Mouse (Mus musculus) limb, embryonic 15.5 days (tissue): ENCODE data around the gene Cdt1. TPM values are rescaled to one million over a fixed set of nuclear protein-coding genes. Genes with fewer than 3 reads are reported as not detected.

ENCODE experiments used
- ATAC-seq: fragments of 200-750 bp; cut with Nextera tagmentation; 2 replicates; pipeline ENCODE4 v1.8.0; 2017; ENCODE audit warnings: low read depth, moderate TSS enrichment; ENCODE audit not compliant: insufficient number of reproducible peaks, low FRiP score, low TSS enrichment
- H3K27ac ChIP-seq: fragments of 300-500 bp; sonication (generic); 2 replicates; pipeline ENCODE4 v1.5.1; 2015; ENCODE audit warnings: moderate library complexity, mild to moderate bottlenecking, inconsistent platforms
- H3K27me3 ChIP-seq: fragments of 300-500 bp; sonication (generic); 2 replicates; pipeline ENCODE4 v1.6.1; 2015; ENCODE audit warnings: inconsistent platforms
- H3K36me3 ChIP-seq: fragments of 300-500 bp; sonication (generic); 2 replicates; pipeline ENCODE4 v1.6.1; 2015; ENCODE audit warnings: inconsistent platforms
- H3K4me1 ChIP-seq: fragments of 300-500 bp; sonication (generic); 2 replicates; pipeline ENCODE4 v1.6.1; 2015; ENCODE audit warnings: inconsistent platforms
- H3K4me2 ChIP-seq: fragments of 300-500 bp; sonication (generic); 2 replicates; pipeline ENCODE4 v1.6.1; 2015; ENCODE audit warnings: mild to moderate bottlenecking, inconsistent platforms
- H3K4me3 ChIP-seq: fragments of 300-500 bp; sonication (generic); 2 replicates; pipeline ENCODE4 v1.5.1; 2015; ENCODE audit warnings: mild to moderate bottlenecking, inconsistent platforms
- H3K9ac ChIP-seq: fragments of 300-500 bp; sonication (generic); 2 replicates; pipeline ENCODE4 v1.6.1; 2015; ENCODE audit warnings: inconsistent platforms
- H3K9me3 ChIP-seq: fragments of 300-500 bp; sonication (generic); 2 replicates; pipeline ENCODE4 v1.6.1; 2016; ENCODE audit warnings: inconsistent platforms
- WGBS: fragments of 180-500 bp; shearing (Covaris S2); methylation state at CpG from one replicate; pipeline ENCODE4 v1.1.7; 2015; 5-methylcytosine and 5-hydroxymethylcytosine counted together
- polyA plus RNA-seq: library from polyadenylated mRNA; unstranded; fragments of >200 nt; fragmentation: Nextera tagmentation; extraction: Ambion mirVana; gene quantifications from 2 replicates; pipeline ENCODE4 v1.2.1, GENCODE M21; 2015

Gene Cdt1
- 31.8 and 36.1 TPM in 2 replicates for polyA plus RNA-seq

DNA sequence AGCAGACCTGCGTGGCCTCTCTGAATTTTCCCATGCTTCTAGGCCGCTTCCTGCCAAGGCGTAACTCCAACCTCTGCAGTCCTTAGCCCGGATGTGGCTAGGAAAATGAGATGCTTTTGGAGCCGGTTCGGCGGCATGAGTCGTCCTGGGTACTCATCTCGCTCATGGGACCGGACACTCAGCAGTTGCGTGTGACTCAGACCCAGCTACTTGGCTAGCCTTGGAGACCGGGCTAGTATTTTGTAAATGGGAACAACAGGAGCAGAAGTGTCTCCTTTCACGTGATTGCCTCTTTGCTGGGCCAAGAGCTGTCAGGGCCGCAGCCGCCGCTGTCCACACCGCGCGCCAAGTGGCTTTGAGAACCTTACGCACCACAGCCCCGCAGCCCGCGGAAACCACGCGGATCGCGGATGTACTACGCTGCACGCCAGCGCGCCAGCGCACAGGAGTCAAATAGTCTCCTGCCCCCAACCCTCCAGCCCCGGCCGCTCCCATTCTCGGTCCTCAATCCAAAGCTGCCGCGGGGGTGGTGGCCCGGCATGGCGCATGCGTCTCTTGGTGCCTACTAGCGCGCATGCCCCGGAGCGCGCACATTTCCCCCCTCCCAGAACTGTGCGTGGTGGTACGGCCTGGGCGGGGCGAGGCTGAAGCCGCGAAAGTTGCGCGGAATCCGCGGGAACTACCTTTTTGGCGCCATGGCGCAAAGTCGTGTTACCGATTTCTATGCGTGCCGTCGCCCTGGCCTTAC is at the start of gene Cdt1:
Gene Cdt1, plus strand, starts transcription at position 655 of the 748 bp plus-strand sequence.
- peak; percentile 94 for ATAC-seq
- peak within 1 kb of the TSS; percentile 97 for H3K27ac ChIP-seq

DNA sequence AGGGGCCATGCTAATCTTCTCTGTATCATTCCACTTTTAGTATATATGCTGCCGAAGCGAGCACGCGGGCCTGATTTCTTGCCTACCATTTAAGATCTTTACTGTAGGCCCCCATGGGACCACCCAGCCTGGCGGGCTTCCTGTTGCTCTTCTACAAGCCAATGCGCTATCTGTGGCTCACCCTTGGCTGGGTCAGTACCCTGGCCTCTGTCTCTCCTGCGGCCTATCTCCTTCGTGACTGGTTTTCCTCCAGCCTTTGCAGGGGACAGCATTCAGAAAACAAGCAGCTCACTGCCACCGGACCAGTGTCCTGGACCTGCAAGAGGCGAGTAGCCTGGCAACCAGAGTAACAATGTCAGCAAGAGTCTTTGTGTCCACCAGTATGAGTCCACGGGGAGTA is 47.2 kb upstream of the Cdt1 start:
- no peaks in the 10 kb centered on the region for H3K27me3 ChIP-seq
- H3K9ac ChIP-seq, result no peak overlapping the region
- H3K9me3 ChIP-seq, result no peaks in the 10 kb centered on the region
- H3K4me1 ChIP-seq, result peaks cover 59% of the 10 kb centered on the region
- no peak overlapping the region for H3K27ac ChIP-seq
- ATAC-seq, result no peak
- H3K4me3 ChIP-seq, result no peak overlapping the region
- H3K36me3 ChIP-seq, result 0 out of 2 replicates have a peak, but pooled peaks cover 3% of the 10 kb centered on the region
- 78% methylated on average over 11 of the region's 11 CpGs for WGBS
- H3K4me2 ChIP-seq, result no peak overlapping the region

More for the DNA sequence above, at the start of gene Cdt1:
- Histone ChIP-seq H3K27me3 (no peaks in the 10 kb centered on the region), H3K36me3 (peaks cover 32% of the 10 kb centered on the region), H3K4me3 (peak within 1 kb of the TSS; percentile 87), H3K4me2 (peak within 1 kb of the TSS; percentile 85), H3K4me1 (peaks cover 31% of the 10 kb centered on the region), H3K9ac (peak within 1 kb of the TSS; percentile 97), H3K9me3 (no peaks in the 10 kb centered on the region)
- 0% methylated on average over 62 of the region's 62 CpGs for WGBS

DNA sequence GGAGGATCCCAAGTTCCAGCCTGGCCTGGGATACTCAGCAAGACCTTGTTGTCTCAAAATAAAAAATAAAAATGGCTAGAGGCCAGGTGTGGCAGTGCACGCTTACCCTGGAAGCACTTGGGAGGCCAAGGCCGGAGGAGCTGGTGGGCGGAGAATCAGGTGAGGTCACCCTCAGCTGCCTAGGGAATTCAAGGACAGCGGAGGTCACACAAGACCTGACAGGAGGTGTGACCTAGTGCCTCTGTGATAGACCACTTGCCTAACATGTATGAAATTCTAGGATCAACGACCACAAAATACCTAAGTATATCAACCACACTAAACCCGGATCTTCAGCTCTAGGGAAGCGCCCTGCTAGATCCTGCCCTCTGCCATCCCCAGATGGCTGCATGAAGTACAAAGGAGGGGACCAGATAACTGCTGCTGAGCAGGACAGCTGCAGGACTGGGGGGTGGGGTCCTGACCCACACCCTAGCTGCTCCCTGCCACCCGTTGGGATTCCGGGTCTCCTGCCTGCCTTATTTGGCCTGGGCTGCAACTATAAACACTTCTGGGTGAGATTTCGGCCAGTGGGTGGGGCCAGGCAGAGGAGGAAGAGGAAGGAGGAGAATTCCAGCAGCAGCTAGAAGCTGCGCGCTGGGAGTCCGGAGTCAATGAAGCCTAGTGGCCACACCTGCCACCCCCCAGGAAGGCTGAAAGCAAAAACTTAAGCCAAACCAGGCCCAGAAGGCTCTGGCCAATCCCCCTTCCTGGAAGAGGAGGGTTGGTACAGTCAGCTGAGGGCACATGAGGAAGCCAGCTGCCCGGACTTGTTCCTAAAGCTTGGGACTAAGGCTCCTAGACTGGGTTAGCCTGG is 44.8 kb upstream of the Cdt1 start:
- Histone ChIP-seq H3K27ac (peak overlapping the region; percentile 76), H3K4me3 (no peak overlapping the region), H3K9me3 (no peaks in the 10 kb centered on the region), H3K4me2 (peak overlapping the region; percentile 29), H3K9ac (no peak overlapping the region), H3K27me3 (no peaks in the 10 kb centered on the region), H3K4me1 (peaks cover 61% of the 10 kb centered on the region), H3K36me3 (peaks cover 2% of the 10 kb centered on the region; the same call in 1 of the 2 replicates)
- WGBS, result 39% methylated on average over 14 of the region's 14 CpGs
- no peak; the same call in 1 of the 2 replicates for ATAC-seq

DNA sequence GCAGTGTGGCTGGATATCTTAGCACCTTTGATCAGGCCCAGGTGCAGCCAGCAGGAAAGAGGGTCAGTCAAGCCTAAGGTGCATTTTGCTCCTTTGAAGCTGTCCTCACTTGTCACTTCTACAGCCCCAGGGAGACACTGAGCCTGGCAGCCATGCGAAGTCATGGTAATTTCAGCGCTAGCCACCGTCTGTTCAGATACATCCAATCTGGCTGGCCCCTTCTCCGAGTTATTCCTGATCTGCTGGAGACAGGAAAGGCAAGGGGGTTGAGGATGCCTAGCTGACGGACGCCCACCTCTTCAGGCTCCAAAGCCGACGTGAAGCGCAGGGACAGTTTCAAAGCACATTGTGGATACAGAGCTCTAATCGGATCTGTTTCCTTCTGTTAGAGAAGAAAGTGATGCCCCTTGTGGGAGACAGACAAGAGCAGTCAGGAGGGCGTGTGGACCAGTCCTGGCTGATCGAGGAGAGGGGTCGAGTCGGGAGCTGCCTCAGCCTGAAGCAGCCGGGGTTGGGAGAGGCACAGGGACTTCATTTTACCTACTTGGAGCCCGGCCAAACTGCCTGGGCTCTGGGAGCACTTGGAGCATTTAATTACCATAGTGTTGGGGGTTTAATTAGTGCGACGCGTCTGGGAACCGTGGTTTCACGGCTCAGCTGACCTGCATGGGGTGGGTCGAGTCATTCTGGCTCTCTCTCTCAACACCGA is 44.0 kb upstream of the Cdt1 start:
- peaks cover 3% of the 10 kb centered on the region; the same call in 1 of the 2 replicates for H3K36me3 ChIP-seq
- peaks cover 53% of the 10 kb centered on the region for H3K4me1 ChIP-seq
- no peaks in the 10 kb centered on the region for H3K9me3 ChIP-seq
- peak overlapping the region; percentile 29 for H3K4me2 ChIP-seq
- H3K9ac ChIP-seq, result no peak overlapping the region
- WGBS, result 10% methylated on average over 23 of the region's 23 CpGs
- H3K27me3 ChIP-seq, result no peaks in the 10 kb centered on the region
- H3K4me3 ChIP-seq, result no peak overlapping the region
- no peak for ATAC-seq
- H3K27ac ChIP-seq, result peak overlapping the region; percentile 76

DNA sequence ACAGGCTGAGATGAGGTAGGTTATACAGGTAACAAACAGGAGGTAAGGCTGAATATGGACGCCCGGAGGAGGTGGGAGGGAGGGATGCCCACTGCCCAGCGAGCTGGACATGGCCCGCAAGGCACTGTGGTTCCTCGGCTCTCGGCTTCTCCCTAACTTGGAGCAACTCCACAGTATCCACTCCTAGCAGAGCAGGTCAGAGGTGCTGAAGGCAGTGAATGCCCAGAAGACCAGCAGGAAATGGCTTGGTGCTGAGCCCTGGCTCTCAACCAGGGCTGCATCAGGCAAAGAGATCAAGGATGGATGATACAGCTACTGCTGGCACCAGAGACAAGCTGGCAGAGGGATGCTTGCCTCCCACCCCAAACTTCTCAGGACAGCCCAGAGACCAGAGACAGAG is 43.3 kb upstream of the Cdt1 start:
- 56% methylated on average over 6 of the region's 6 CpGs for WGBS
- ATAC-seq, result no peak
- 0 out of 2 replicates have a peak overlapping the region, but pooled peaks have one; percentile 40 for H3K27ac ChIP-seq
- H3K9ac ChIP-seq, result no peak overlapping the region
- H3K9me3 ChIP-seq, result no peaks in the 10 kb centered on the region
- H3K4me1 ChIP-seq, result peaks cover 52% of the 10 kb centered on the region
- no peaks in the 10 kb centered on the region for H3K27me3 ChIP-seq
- H3K4me3 ChIP-seq, result no peak overlapping the region
- no peak overlapping the region for H3K4me2 ChIP-seq
- H3K36me3 ChIP-seq, result peaks cover 3% of the 10 kb centered on the region; the same call in 1 of the 2 replicates

DNA sequence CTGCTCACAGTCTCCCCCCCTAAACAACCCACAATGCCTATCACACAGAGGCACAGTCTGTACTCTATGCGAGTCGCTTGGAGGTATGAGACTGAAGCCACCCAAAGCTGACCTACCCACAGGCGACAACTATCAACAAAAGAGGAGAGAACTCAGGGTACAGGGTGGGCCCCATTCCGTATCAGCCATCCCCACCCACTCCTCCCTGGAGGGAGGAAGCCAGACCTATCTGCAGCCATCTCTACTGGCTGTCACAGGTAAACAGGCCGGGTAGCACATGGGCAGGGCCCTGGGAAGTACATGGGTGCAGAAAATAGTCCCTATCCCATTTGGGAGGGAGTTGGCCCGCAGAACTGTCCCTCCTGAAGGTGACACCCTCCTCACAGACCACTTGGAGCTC is 42.8 kb upstream of the Cdt1 start:
- H3K4me3 ChIP-seq, result no peak overlapping the region
- H3K27ac ChIP-seq, result 0 out of 2 replicates have a peak overlapping the region, but pooled peaks have one; percentile 40
- H3K36me3 ChIP-seq, result peaks cover 3% of the 10 kb centered on the region; the same call in 1 of the 2 replicates
- H3K27me3 ChIP-seq, result no peaks in the 10 kb centered on the region
- peaks cover 49% of the 10 kb centered on the region for H3K4me1 ChIP-seq
- no peaks in the 10 kb centered on the region for H3K9me3 ChIP-seq
- no peak overlapping the region for H3K9ac ChIP-seq
- WGBS, result 67% methylated on average over 6 of the region's 6 CpGs
- H3K4me2 ChIP-seq, result no peak overlapping the region
- no peak for ATAC-seq

DNA sequence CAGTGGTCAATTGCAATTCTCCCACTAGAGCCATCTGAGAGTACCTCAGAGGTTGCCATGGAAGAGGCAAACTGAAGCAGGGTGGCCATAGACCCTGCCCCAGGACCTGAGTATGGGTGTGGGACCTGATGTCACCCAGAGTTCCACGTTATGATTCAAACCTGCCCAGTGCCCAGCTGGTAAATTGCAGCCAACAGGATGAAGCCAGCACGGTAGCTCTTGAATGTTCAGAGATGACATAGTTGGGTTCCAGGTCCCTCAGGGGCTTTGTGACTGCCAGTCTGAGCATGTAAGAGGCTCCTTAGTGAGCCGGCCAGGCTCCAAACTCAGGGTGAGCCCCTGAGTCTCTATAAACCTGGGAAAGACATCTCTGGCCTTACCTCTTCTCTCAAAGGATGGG is 41.7 kb upstream of the Cdt1 start:
- no peak for ATAC-seq
- WGBS, result 44% methylated on average over 3 of the region's 3 CpGs
- Histone ChIP-seq H3K4me2 (no peak overlapping the region), H3K4me3 (no peak overlapping the region), H3K27me3 (no peaks in the 10 kb centered on the region), H3K9ac (no peak overlapping the region), H3K9me3 (no peaks in the 10 kb centered on the region), H3K36me3 (peaks cover 3% of the 10 kb centered on the region; the same call in 1 of the 2 replicates), H3K27ac (peak overlapping the region; percentile 33; the same call in 1 of the 2 replicates), H3K4me1 (peaks cover 51% of the 10 kb centered on the region)

DNA sequence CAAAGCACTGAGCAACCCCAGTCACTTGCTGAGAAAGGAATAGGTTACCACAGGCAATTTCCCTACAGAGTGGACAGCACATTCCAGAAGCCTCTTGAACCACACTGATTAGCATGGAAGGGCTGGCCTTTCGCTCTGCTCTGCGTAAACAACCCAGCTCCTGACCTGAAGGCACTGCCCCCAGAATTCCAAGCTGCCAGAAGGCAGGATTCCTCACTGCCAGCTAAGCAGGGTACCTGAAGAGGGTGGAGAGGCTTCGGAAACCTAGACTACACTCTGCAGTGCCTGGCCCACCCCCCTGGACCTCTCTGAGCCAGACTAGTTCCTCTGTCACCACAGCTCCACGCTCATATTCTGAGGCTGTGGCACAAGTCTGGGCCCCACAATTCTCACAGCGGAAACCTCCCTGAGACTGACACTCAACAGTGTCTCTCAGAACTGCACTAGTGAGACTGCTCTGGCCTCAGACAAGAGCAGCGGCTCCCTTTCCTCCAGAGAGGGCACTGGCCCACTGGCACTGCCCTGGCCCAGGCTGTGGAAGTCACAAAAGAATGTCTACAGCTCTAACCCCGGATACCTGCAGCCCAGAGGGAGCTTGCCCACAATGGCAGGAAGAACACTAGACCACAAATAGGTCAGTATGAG is 41.2 kb upstream of the Cdt1 start:
- Histone ChIP-seq H3K4me3 (no peak overlapping the region), H3K27me3 (no peaks in the 10 kb centered on the region), H3K27ac (peak overlapping the region; percentile 8; the same call in 1 of the 2 replicates), H3K4me1 (peaks cover 55% of the 10 kb centered on the region), H3K9me3 (no peaks in the 10 kb centered on the region), H3K4me2 (no peak overlapping the region), H3K9ac (no peak overlapping the region), H3K36me3 (peaks cover 3% of the 10 kb centered on the region; the same call in 1 of the 2 replicates)
- WGBS, result 57% methylated on average over 7 of the region's 7 CpGs
- ATAC-seq, result no peak

DNA sequence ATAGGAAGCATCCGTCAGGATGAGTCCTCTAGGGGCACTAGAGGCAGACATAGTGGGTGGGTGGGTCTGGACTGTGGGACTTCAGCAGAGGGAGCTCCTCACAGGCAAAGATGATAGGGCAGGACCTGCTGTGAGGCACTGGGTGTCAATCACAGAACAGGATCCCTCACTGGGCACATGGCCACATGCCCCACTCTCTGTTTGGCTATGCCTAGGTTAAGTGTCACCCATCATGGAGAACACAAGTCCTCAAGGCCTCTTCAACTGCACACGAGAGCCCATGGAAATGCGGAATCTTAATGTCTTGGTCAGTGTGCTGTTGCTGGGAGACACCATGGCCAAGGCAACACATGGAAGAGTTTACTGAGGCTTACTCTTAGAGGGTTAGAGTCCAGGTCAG is 39.9 kb upstream of the Cdt1 start:
- H3K4me3 ChIP-seq, result no peak overlapping the region
- H3K4me2 ChIP-seq, result no peak overlapping the region
- H3K27ac ChIP-seq, result no peak overlapping the region
- H3K27me3 ChIP-seq, result no peaks in the 10 kb centered on the region
- no peak overlapping the region for H3K9ac ChIP-seq
- peaks cover 3% of the 10 kb centered on the region; the same call in 1 of the 2 replicates for H3K36me3 ChIP-seq
- no peaks in the 10 kb centered on the region for H3K9me3 ChIP-seq
- H3K4me1 ChIP-seq, result peaks cover 51% of the 10 kb centered on the region
- ATAC-seq, result no peak
- 93% methylated on average over 3 of the region's 3 CpGs for WGBS

DNA sequence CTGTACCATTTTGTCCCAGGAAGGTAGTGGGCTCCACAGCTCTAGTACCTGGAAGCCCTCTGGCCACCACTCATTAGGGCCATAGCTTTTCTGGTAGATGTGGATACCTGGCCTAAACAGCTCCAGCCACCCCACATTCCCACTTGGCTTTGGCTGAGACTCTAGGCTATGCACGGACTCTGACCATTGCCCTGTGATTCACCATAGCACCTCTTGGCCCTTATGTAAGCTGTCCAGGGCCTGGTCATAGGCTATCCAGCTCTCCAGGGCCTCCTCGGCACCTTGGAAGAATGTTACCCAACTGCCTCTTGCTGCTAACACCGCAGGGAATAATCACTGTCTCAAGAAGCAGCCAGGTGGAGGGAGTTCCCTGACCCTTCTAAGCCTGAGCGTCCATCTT is 38.7 kb upstream of the Cdt1 start:
- WGBS, result 89% methylated on average over 4 of the region's 4 CpGs
- no peak overlapping the region for H3K4me3 ChIP-seq
- H3K4me1 ChIP-seq, result peaks cover 40% of the 10 kb centered on the region
- ATAC-seq, result no peak
- no peak overlapping the region for H3K4me2 ChIP-seq
- H3K9me3 ChIP-seq, result no peaks in the 10 kb centered on the region
- no peak overlapping the region for H3K9ac ChIP-seq
- H3K36me3 ChIP-seq, result peaks cover 3% of the 10 kb centered on the region; the same call in 1 of the 2 replicates
- H3K27me3 ChIP-seq, result no peaks in the 10 kb centered on the region
- no peak overlapping the region for H3K27ac ChIP-seq

DNA sequence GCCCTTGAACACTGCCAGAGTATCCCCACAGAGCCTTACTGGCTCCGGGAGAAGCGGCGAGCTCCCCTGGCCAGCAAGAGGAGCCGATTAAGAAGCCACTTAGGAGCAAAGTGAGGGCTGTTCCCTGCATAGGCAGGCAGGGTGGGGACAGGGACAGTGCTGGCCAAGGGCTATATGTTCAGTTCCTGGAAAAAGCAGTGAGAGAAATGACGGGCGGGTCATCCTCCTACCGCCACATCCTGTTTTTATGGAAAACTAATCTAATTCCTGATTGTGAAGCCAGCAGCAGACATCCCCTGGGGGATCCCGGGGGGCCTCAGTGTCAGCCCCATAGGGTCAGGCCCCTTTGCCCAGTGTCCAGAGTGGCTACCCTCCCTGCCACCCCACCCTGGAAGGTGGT is 36.5 kb upstream of the Cdt1 start:
- H3K36me3 ChIP-seq, result peaks cover 7% of the 10 kb centered on the region; the same call in 1 of the 2 replicates
- no peak overlapping the region for H3K4me2 ChIP-seq
- 73% methylated on average over 8 of the region's 8 CpGs for WGBS
- H3K27me3 ChIP-seq, result no peaks in the 10 kb centered on the region
- H3K4me3 ChIP-seq, result no peak overlapping the region
- H3K9ac ChIP-seq, result no peak overlapping the region
- peaks cover 22% of the 10 kb centered on the region for H3K4me1 ChIP-seq
- no peak for ATAC-seq
- no peaks in the 10 kb centered on the region for H3K9me3 ChIP-seq
- peak overlapping the region; percentile 43; the same call in 1 of the 2 replicates for H3K27ac ChIP-seq
